Mouse (Mus musculus) embryonic facial prominence, embryonic 14.5 days (tissue): ENCODE results near the gene Mrpl43. TPM values are rescaled to one million over a fixed set of nuclear protein-coding genes. Genes with fewer than 3 reads are reported as not detected.

Experiments
- ATAC-seq: fragments of 200-750 bp; cut with Nextera tagmentation; 2 replicates; pipeline ENCODE4 v1.8.0; 2017; ENCODE audit warnings: low read depth, moderate number of reproducible peaks, moderate TSS enrichment
- DNase-seq: peaks from one replicate; pipeline ENCODE4 v3.0.0-alpha.2; 2015; ENCODE audit warnings: low spot score
- H3K27ac ChIP-seq: fragments of 300-500 bp; sonication (generic); replicated peaks from 2 replicates; pipeline ENCODE4 v1.5.1; 2014; ENCODE audit warnings: low read depth, mild to moderate bottlenecking, low read length, moderate library complexity
- H3K27me3 ChIP-seq: fragments of 300-500 bp; sonication (generic); replicated peaks from 2 replicates; pipeline ENCODE4 v1.6.1; 2014; ENCODE audit warnings: low read length; ENCODE audit not compliant: control insufficient read depth, insufficient read depth
- H3K36me3 ChIP-seq: fragments of 300-500 bp; sonication (generic); 2 replicates; pipeline ENCODE4 v1.6.1; 2014; ENCODE audit warnings: low read length, mixed read lengths; ENCODE audit not compliant: control insufficient read depth, insufficient read depth
- H3K4me1 ChIP-seq: fragments of 300-500 bp; sonication (generic); 2 replicates; pipeline ENCODE4 v1.6.1; 2014; ENCODE audit warnings: antibody characterized with exemption, low read length; ENCODE audit not compliant: control insufficient read depth, insufficient read depth
- H3K4me2 ChIP-seq: fragments of 300-500 bp; sonication (generic); 2 replicates; pipeline ENCODE4 v1.6.1; 2014; ENCODE audit warnings: low read depth, mild to moderate bottlenecking, low read length, moderate library complexity, mixed read lengths
- H3K4me3 ChIP-seq: fragments of 300-500 bp; sonication (generic); 2 replicates; pipeline ENCODE4 v1.5.1; 2014; ENCODE audit warnings: low read depth, mild to moderate bottlenecking, low read length
- H3K9ac ChIP-seq: fragments of 300-500 bp; sonication (generic); 2 replicates; pipeline ENCODE4 v1.6.1; 2014; ENCODE audit warnings: low read depth, mild to moderate bottlenecking, low read length, moderate library complexity, mixed read lengths
- H3K9me3 ChIP-seq: fragments of 300-500 bp; sonication (generic); 2 replicates; pipeline ENCODE4 v1.6.1; 2016; ENCODE audit warnings: low read length; ENCODE audit not compliant: control insufficient read depth
- WGBS: fragments of 180-500 bp; shearing (Covaris S2); extraction: QIAGEN DNeasy Blood & Tissue Kit; methylation state at CpG from one replicate; pipeline ENCODE4 v1.1.7; 2014; 5-methylcytosine and 5-hydroxymethylcytosine counted together
- polyA plus RNA-seq: library from polyadenylated mRNA; unstranded; fragments of >200 nt; fragmentation: Nextera tagmentation; extraction: Ambion mirVana; gene quantifications from 2 replicates; pipeline ENCODE4 v1.2.1, GENCODE M21; 2014

The Mrpl43 gene
- polyA plus RNA-seq, 1 experiment from 2014 or later = 49.2 TPM

DNA sequence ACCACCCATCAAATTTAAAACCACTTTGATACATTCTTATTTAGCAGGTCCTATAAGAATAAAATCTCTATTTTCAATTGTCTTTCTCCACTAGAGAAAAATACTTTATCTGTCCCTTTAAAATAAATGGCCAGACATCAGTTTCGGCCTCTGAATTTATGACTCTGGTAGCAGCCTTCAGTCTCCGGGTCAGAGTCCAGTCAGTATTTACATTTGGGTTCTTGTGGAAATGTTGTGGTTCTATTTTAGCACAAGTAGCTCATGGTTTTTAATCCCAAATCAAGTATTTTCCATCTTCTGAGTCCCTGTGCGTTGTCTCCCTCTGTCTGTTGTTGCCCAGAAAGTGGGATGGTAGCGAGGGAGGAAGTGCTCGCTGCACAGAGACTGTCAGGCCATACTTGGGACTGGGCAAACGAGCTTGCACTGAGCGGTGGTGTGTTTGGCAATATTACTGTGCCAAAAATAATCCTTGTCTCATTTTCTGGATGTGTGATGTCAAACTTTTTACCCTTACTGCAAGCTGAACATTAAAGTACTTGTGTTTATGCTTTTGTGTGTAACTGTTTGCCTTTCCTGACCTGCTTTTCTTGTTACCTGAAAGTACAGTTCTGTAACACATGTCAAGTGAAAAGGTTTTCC lies 23.6 kb downstream of the Mrpl43 start:
- Histone ChIP-seq H3K27me3 (no peaks in the 10 kb centered on the region), H3K36me3 (peaks cover 47% of the 10 kb centered on the region), H3K4me3 (no peak overlapping the region), H3K9me3 (no peaks in the 10 kb centered on the region), H3K27ac (no peak overlapping the region), H3K4me1 (no peaks in the 10 kb centered on the region), H3K4me2 (no peak overlapping the region), H3K9ac (no peak overlapping the region)
- DNase-seq = no peak
- 89% methylated on average over 7 of the region's 7 CpGs for WGBS
- ATAC-seq = no peak

DNA sequence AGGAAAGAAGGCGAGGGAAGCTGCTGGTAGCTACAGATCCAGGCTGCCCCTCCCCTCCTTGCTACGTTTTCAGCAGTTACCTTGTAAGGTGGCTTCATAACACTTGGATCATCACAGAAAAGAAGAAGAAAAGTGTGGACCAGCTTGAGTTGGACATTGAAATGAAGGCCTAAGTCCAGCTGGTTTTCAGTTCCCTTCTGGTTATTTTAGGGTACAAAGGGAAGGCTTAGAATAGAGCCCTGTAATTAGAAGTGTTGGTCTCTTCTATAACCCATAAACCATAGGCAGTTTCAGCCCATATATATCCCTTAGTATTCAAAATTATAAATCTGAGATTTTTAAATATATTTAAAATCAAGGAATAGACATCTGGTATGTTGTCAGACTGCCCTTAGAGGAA lies 25.5 kb downstream of the Mrpl43 start:
- Histone ChIP-seq H3K4me3 (no peak overlapping the region), H3K9ac (no peak overlapping the region), H3K4me2 (no peak overlapping the region), H3K27ac (no peak overlapping the region), H3K4me1 (no peaks in the 10 kb centered on the region), H3K9me3 (no peaks in the 10 kb centered on the region), H3K27me3 (no peaks in the 10 kb centered on the region), H3K36me3 (peaks cover 65% of the 10 kb centered on the region)
- DNase-seq (no peak), ATAC-seq (no peak)
- WGBS = 79% methylated on average over 2 of the region's 2 CpGs

- H3K4me2 ChIP-seq = no peak overlapping the region
- ATAC-seq (no peak), DNase-seq (no peak)
- WGBS = 83% methylated on average over 6 of the region's 6 CpGs
- peaks cover 97% of the 10 kb centered on the region for H3K36me3 ChIP-seq
- H3K4me1 ChIP-seq = no peaks in the 10 kb centered on the region
- H3K9me3 ChIP-seq = no peaks in the 10 kb centered on the region
- H3K9ac ChIP-seq = no peak overlapping the region
- no peaks in the 10 kb centered on the region for H3K27me3 ChIP-seq
- no peak overlapping the region for H3K4me3 ChIP-seq
- H3K27ac ChIP-seq = no peak overlapping the region
These were observed 29.1 kb downstream of the Mrpl43 start for GRCm38 (mm10) chr19:44977148-44977547.

DNA sequence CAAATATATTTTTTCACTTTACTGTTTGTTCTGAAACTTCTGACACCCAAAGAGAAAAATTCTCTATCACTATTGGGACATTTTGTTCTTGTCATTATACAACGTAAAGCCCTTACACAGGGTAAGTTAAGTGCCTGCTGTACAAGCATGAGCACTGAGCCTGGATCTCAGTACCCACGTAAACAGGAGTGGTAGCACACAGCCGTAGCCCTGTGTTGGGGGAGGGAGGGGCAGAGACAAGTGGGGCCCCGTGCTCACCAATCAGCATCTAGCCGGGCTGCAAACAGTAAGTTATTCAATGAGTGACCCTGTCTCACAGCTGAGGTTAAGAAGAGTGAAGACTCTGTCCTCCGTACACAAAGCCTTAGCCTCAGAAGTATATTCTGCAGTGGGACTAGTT lies 29.6 kb downstream of the Mrpl43 start:
- Histone ChIP-seq H3K9me3 (no peaks in the 10 kb centered on the region), H3K4me2 (no peak overlapping the region), H3K27ac (no peak overlapping the region), H3K4me1 (no peaks in the 10 kb centered on the region), H3K9ac (no peak overlapping the region), H3K36me3 (peaks cover 98% of the 10 kb centered on the region), H3K4me3 (no peak overlapping the region), H3K27me3 (no peaks in the 10 kb centered on the region)
- ATAC-seq (no peak), DNase-seq (no peak)
- WGBS = 74% methylated on average over 6 of the region's 6 CpGs

DNA sequence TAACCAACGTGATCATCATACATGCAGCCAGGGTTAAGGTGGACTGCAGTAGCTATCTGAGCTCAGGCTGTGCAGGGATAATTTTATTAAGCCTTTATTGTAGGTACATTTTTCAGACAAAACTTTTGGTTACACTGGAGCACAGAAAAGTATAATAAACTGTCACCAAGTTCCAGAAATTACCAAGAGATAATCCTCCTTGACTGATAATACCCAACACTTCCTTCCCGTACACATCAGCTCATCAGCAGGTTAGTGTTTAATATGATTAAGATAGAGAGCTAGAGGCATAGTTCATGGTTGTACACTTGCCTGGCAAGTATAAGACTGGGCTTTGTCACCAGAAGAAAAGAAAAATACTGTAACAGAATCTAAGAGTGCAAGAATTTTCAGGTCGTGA lies 37.9 kb downstream of the Mrpl43 start:
- H3K9ac ChIP-seq = no peak overlapping the region
- H3K9me3 ChIP-seq = no peaks in the 10 kb centered on the region
- no peak overlapping the region for H3K4me2 ChIP-seq
- ATAC-seq (no peak), DNase-seq (no peak)
- no peaks in the 10 kb centered on the region for H3K27me3 ChIP-seq
- no peak overlapping the region for H3K4me3 ChIP-seq
- 90% methylated on average over 3 of the region's 3 CpGs for WGBS
- no peak overlapping the region for H3K27ac ChIP-seq
- no peaks in the 10 kb centered on the region for H3K4me1 ChIP-seq
- peaks cover 92% of the 10 kb centered on the region for H3K36me3 ChIP-seq

DNA sequence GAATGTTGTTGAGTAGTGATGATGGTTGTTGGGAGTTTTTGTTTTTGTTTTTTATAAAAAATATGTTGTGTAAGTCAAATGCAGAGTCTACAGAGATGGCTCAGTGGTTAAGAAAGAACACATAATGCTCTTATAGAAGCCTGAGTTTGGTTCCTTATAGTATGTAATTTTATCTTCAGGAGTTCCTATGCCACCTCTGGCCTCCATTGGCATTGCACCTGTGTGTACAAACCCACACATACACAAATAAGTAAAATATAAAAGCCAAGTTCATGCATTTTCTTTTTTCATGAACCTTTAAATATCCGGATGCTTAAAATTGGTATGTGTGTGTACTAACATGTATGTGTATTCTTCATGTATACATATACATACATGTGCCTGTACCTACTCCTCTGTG lies 40.3 kb downstream of the Mrpl43 start:
- H3K9me3 ChIP-seq = no peaks in the 10 kb centered on the region
- no peak overlapping the region for H3K4me2 ChIP-seq
- no peak overlapping the region for H3K9ac ChIP-seq
- ATAC-seq (no peak), DNase-seq (no peak)
- 100% methylated on average over 1 of the region's 1 CpGs for WGBS
- H3K27ac ChIP-seq = no peak overlapping the region
- no peaks in the 10 kb centered on the region for H3K27me3 ChIP-seq
- H3K4me1 ChIP-seq = no peaks in the 10 kb centered on the region
- peaks cover 91% of the 10 kb centered on the region for H3K36me3 ChIP-seq
- no peak overlapping the region for H3K4me3 ChIP-seq

- no peak overlapping the region for H3K4me2 ChIP-seq
- no peaks in the 10 kb centered on the region for H3K9me3 ChIP-seq
- no peak overlapping the region for H3K9ac ChIP-seq
- H3K27me3 ChIP-seq = no peaks in the 10 kb centered on the region
- DNase-seq (no peak), ATAC-seq (no peak)
- peaks cover 90% of the 10 kb centered on the region for H3K36me3 ChIP-seq
- 94% methylated on average over 2 of the region's 2 CpGs for WGBS
- H3K4me1 ChIP-seq = no peaks in the 10 kb centered on the region
- no peak overlapping the region for H3K27ac ChIP-seq
- H3K4me3 ChIP-seq = no peak overlapping the region
These were observed 46.6 kb downstream of the Mrpl43 start for GRCm38 (mm10) chr19:44959633-44960032.

Other genes with a start within 250 kb of the Mrpl43 start
- gene Slf2, start 75.3 kb downstream of the Mrpl43 start, polyA plus RNA-seq = 38.4 and 41.8 TPM in 2 replicates
- 2.9 and 4.3 TPM in 2 replicates for gene Sema4g, start 17.3 kb downstream of the Mrpl43 start, polyA plus RNA-seq
- gene Twnk, start 779 bp downstream of the Mrpl43 start, polyA plus RNA-seq = 10.5 and 11.2 TPM in 2 replicates
- gene Lzts2, start 8.0 kb upstream of the Mrpl43 start, polyA plus RNA-seq = 51.2 and 56.1 TPM in 2 replicates
- 0.32 and 0.67 TPM in 2 replicates for gene Pdzd7, start 39.3 kb upstream of the Mrpl43 start, polyA plus RNA-seq
- gene Sfxn3, start 41.1 kb upstream of the Mrpl43 start, polyA plus RNA-seq = 28.1 and 31.1 TPM in 2 replicates
- 51.5 and 64.9 TPM in 2 replicates for gene Kazald1, start 68.8 kb upstream of the Mrpl43 start, polyA plus RNA-seq
- 1.7 and 1.9 TPM in 2 replicates for gene Tlx1, start 144.2 kb upstream of the Mrpl43 start, polyA plus RNA-seq
- gene Lbx1, start 229.4 kb upstream of the Mrpl43 start, polyA plus RNA-seq = 1.6 and 2.0 TPM in 2 replicates